Mouse (Mus musculus): ENCODE measurements around the gene Gm8265. TPM values are rescaled to one million over a fixed set of nuclear protein-coding genes. Genes with fewer than 3 reads are reported as not detected.
"Not testable (repeated sequence)": the region's sequence is repeated elsewhere in the genome, so short reads cannot be mapped to it uniquely, and the experiment has no call there.

Gm8265 gene
- total RNA-seq (2014; rRNA removed) (not detected in 2 replicates), polyA plus RNA-seq (2015; fragmentation: Nextera tagmentation; extraction: Ambion mirVana) (not detected in 2 replicates)

DNA sequence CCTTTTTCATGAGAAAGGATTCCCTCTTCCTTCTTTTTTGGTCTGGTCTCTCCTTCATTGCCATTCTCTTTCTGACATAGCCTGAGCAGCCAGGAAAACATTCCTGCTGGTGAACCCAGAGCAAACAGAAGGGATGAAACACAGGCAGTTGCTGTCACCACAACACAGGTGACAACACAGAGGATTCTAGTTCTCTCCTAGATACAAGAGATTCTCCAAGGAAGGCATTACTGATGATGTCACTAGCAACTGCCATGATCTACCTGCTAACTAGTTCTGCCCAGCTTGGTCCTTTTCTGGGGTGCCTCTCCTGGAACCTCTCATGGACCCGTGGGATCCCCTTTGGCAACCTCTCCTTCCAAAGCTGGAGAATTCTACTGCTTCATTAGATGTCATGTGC lies at the start of gene Gm8265:
Gene Gm8265, minus strand, starts transcription at position 101 of the 400 bp plus-strand sequence.
- H3K36me3 ChIP-seq (ENCODE audit: insufficient read depth, low read length); H3K9ac ChIP-seq (replicated peaks; ENCODE audit: low read length); H3K4me2 ChIP-seq (ENCODE audit: low read depth, low read length); H3K9me3 ChIP-seq (ENCODE audit: low read length); H3K4me3 ChIP-seq (ENCODE audit: low read length); H3K4me1 ChIP-seq (ENCODE audit: insufficient read depth, low read length); H3K27me3 ChIP-seq (ENCODE audit: insufficient read depth, low read length); DNase-seq (ENCODE audit: low spot score); H3K27ac ChIP-seq; ATAC-seq: not testable (repeated sequence)
- no CpG with 5 or more reads among the region's 1 CpGs for WGBS

Other genes starting within 250 kb of the Gm8265 start
- gene Gm3500, start 244.0 kb downstream of the Gm8265 start, total RNA-seq (2014; rRNA removed), result 1.4 and 2.4 TPM in 2 replicates
- 1.8 and 2.5 TPM in 2 replicates for gene Gm3500, start 244.0 kb downstream of the Gm8265 start, polyA plus RNA-seq (2015; fragmentation: Nextera tagmentation; extraction: Ambion mirVana)
- gene Gm3194, start 177.6 kb downstream of the Gm8265 start, total RNA-seq (2014; rRNA removed), result 1.2 and 2.1 TPM in 2 replicates
- gene Gm3194, start 177.6 kb downstream of the Gm8265 start, polyA plus RNA-seq (2015; fragmentation: Nextera tagmentation; extraction: Ambion mirVana), result 2.2 and 2.3 TPM in 2 replicates
- not detected in 2 replicates for gene Gm8246, start 155.2 kb downstream of the Gm8265 start, total RNA-seq (2014; rRNA removed)
- gene Gm8246, start 155.2 kb downstream of the Gm8265 start, polyA plus RNA-seq (2015; fragmentation: Nextera tagmentation; extraction: Ambion mirVana), result not detected in 2 replicates
- gene Gm3187, start 148.8 kb downstream of the Gm8265 start, total RNA-seq (2014; rRNA removed), result not detected in 2 replicates
- gene Gm3187, start 148.8 kb downstream of the Gm8265 start, polyA plus RNA-seq (2015; fragmentation: Nextera tagmentation; extraction: Ambion mirVana), result 0.11 TPM in 1 of 2 replicates, not detected in the other
- 8.0 and 10.6 TPM in 2 replicates for gene Gm3488, start 131.4 kb downstream of the Gm8265 start, total RNA-seq (2014; rRNA removed)
- 14.2 and 17.1 TPM in 2 replicates for gene Gm3488, start 131.4 kb downstream of the Gm8265 start, polyA plus RNA-seq (2015; fragmentation: Nextera tagmentation; extraction: Ambion mirVana)
- gene Gm3532, start 94.5 kb downstream of the Gm8265 start, total RNA-seq (2014; rRNA removed), result not detected in 2 replicates
- not detected in 2 replicates for gene Gm3532, start 94.5 kb downstream of the Gm8265 start, polyA plus RNA-seq (2015; fragmentation: Nextera tagmentation; extraction: Ambion mirVana)
- not detected in 2 replicates for gene Gm9603, start 54.4 kb upstream of the Gm8265 start, total RNA-seq (2014; rRNA removed)
- not detected in 2 replicates for gene Gm9603, start 54.4 kb upstream of the Gm8265 start, polyA plus RNA-seq (2015; fragmentation: Nextera tagmentation; extraction: Ambion mirVana)
- gene Gm3373, start 108.5 kb upstream of the Gm8265 start, total RNA-seq (2014; rRNA removed), result not detected in 2 replicates
- 1.4 TPM in 1 of 2 replicates, not detected in the other for gene Gm3373, start 108.5 kb upstream of the Gm8265 start, polyA plus RNA-seq (2015; fragmentation: Nextera tagmentation; extraction: Ambion mirVana)
- 2.3 and 2.7 TPM in 2 replicates for gene Gm3383, start 175.0 kb upstream of the Gm8265 start, total RNA-seq (2014; rRNA removed)
- 3.4 and 3.5 TPM in 2 replicates for gene Gm3383, start 175.0 kb upstream of the Gm8265 start, polyA plus RNA-seq (2015; fragmentation: Nextera tagmentation; extraction: Ambion mirVana)
- gene Gm3424, start 197.3 kb upstream of the Gm8265 start, total RNA-seq (2014; rRNA removed), result not detected in 2 replicates
- not detected in 2 replicates for gene Gm3424, start 197.3 kb upstream of the Gm8265 start, polyA plus RNA-seq (2015; fragmentation: Nextera tagmentation; extraction: Ambion mirVana)
- 0.25 and 0.26 TPM in 2 replicates for gene Gm8237, start 247.4 kb upstream of the Gm8265 start, total RNA-seq (2014; rRNA removed)
- gene Gm8237, start 247.4 kb upstream of the Gm8265 start, polyA plus RNA-seq (2015; fragmentation: Nextera tagmentation; extraction: Ambion mirVana), result 1.4 and 1.5 TPM in 2 replicates